Mouse (Mus musculus) kidney, adult 2 months (tissue): ENCODE results near the gene Utp20.

Experiments
- CTCF ChIP-seq: fragments of 200-500 bp; conservative IDR thresholded peaks from 2 replicates; pipeline ENCODE4 v1.5.1; 2011; ENCODE audit warnings: low read depth, mild to moderate bottlenecking, control low read depth, low read length, moderate library complexity, mixed read lengths; ENCODE audit not compliant: insufficient read depth, insufficient read length
- POLR2A ChIP-seq: fragments of 200-500 bp; IDR thresholded peaks from one replicate; pipeline ENCODE4 v1.6.1; 2011; ENCODE audit warnings: low read depth, low read length, control low read depth

DNA sequence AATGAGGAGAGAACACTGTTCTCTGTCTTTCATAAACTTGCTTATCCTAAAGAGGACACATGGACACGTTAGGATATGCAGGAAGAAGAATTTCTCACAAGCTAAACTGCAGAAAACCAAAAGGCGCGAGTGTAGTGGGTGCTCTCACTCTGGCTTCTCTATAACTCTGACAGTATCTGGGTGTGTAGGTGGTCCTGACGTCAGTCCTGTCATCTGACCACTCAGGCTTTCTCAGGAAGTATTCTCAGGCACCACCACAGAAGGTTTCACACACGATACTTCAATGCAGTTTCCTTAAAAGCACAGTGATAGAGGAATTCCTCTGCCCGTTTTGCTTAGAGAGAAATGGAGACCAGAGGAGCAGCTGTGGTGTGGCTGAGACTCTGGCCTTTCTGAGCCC, 50.4 kb downstream of the Utp20 start:
- TF ChIP-seq CTCF (no peak), POLR2A (no peak)
